Mouse (Mus musculus) C2C12 (cell line): Measurements from ENCODE around the gene Hfe. TPM values are rescaled to one million over a fixed set of nuclear protein-coding genes. Genes with fewer than 3 reads are reported as not detected.

Experiments used
- H3K27me3 ChIP-seq: one replicate; pipeline ENCODE4 v1.6.1; 2011; ENCODE audit not compliant: control insufficient read depth, insufficient read depth, insufficient read length
- H3K36me3 ChIP-seq: one replicate; pipeline ENCODE4 v1.6.1; 2011; ENCODE audit not compliant: control insufficient read depth, insufficient read depth
- H3K4me3 ChIP-seq: one replicate; pipeline ENCODE4 v1.5.1; 2011; ENCODE audit warnings: mild to moderate bottlenecking, control low read depth; ENCODE audit not compliant: poor library complexity, insufficient read depth, severe bottlenecking
- H3K79me2 ChIP-seq: one replicate; pipeline ENCODE4 v1.6.1; 2011; ENCODE audit not compliant: control insufficient read depth, insufficient read depth
- H3K79me3 ChIP-seq: one replicate; pipeline ENCODE4 v1.6.1; 2011; ENCODE audit warnings: low read depth, control low read depth
- H3ac ChIP-seq: one replicate; pipeline ENCODE3; 2011; ENCODE audit warnings: low read depth; ENCODE audit not compliant: control insufficient read depth, insufficient read length
- CEBPB ChIP-seq: IDR thresholded peaks from one replicate; pipeline ENCODE4 v1.6.1; 2011; ENCODE audit warnings: low read depth, mild to moderate bottlenecking, control low read depth, moderate library complexity
- CTCF ChIP-seq: IDR thresholded peaks from one replicate; pipeline ENCODE4 v1.5.1; 2011; ENCODE audit not compliant: control insufficient read depth, insufficient read depth, insufficient read length
- FOSL1 ChIP-seq: IDR thresholded peaks from one replicate; pipeline ENCODE4 v1.8.0; 2011; ENCODE audit warnings: mild to moderate bottlenecking, low read length; ENCODE audit not compliant: poor library complexity, insufficient read depth, severe bottlenecking
- MAX ChIP-seq: IDR thresholded peaks from one replicate; pipeline ENCODE4 v1.6.1; 2011; ENCODE audit warnings: mild to moderate bottlenecking, control low read depth
- MYOD1 ChIP-seq: IDR thresholded peaks from one replicate; pipeline ENCODE4 v1.6.1; 2011; ENCODE audit warnings: low read depth; ENCODE audit not compliant: control insufficient read depth, insufficient read length
- MYOG ChIP-seq: IDR thresholded peaks from one replicate; pipeline ENCODE4 v1.6.1; 2011; ENCODE audit not compliant: control insufficient read depth, insufficient read length; ENCODE audit errors: extremely low read depth
- USF1 ChIP-seq: IDR thresholded peaks from one replicate; pipeline ENCODE4 v1.6.1; 2011; ENCODE audit warnings: low read depth, mild to moderate bottlenecking, control low read depth, moderate library complexity
- polyA plus RNA-seq: library from polyadenylated mRNA; unstranded; fragments of >200 nt; fragmentation: generic; extraction: Trizol; gene quantifications from one replicate; pipeline ENCODE4 v1.2.1, GENCODE M21; 2012; ENCODE audit warnings: missing spikeins

Hfe gene
- polyA plus RNA-seq, 1 experiment, result 0.91 TPM

- Histone ChIP-seq H3K27me3 (no peaks in the 10 kb centered on the region), H3K79me2 (no peaks in the 10 kb centered on the region), H3ac (no peak overlapping the region), H3K4me3 (no peak overlapping the region), H3K79me3 (no peaks in the 10 kb centered on the region), H3K36me3 (no peaks in the 10 kb centered on the region)
- TF ChIP-seq CTCF (peak; percentile 25), MAX (peak; percentile 63), MYOD1 (no peak), CEBPB (no peak), USF1 (peak; percentile 44), FOSL1 (no peak), MYOG (no peak)
Measured at GRCm38 (mm10) chr13:23732156-23732804, 21.6 kb upstream of the Hfe start.

GRCm38 (mm10) chr13:23730479-23730878, 19.8 kb upstream of the Hfe start:
- no peak for TF ChIP-seq FOSL1
- no peak for TF ChIP-seq CTCF
- no peak for TF ChIP-seq MYOD1
- no peak for TF ChIP-seq MAX
- no peak for TF ChIP-seq MYOG
- TF ChIP-seq USF1, result no peak
- TF ChIP-seq CEBPB, result no peak

GRCm38 (mm10) chr13:23729706-23730105, 19.1 kb upstream of the Hfe start:
- no peak for TF ChIP-seq FOSL1
- no peak for TF ChIP-seq USF1
- no peak for TF ChIP-seq MYOD1
- TF ChIP-seq MAX, result no peak
- no peak for TF ChIP-seq MYOG
- TF ChIP-seq CTCF, result no peak
- no peak for TF ChIP-seq CEBPB
- H3K27me3 ChIP-seq, result no peaks in the 10 kb centered on the region

More at GRCm38 (mm10) chr13:23730479-23730878, 19.8 kb upstream of the Hfe start:
- Histone ChIP-seq H3K4me3 (no peak overlapping the region), H3K79me3 (no peaks in the 10 kb centered on the region), H3K27me3 (no peaks in the 10 kb centered on the region), H3K79me2 (no peaks in the 10 kb centered on the region), H3K36me3 (no peaks in the 10 kb centered on the region), H3ac (no peak overlapping the region)

GRCm38 (mm10) chr13:23729192-23729525, 18.5 kb upstream of the Hfe start:
- TF ChIP-seq MAX (no peak), MYOD1 (no peak), FOSL1 (no peak), CEBPB (no peak), MYOG (no peak), CTCF (no peak), USF1 (no peak)

More at GRCm38 (mm10) chr13:23729706-23730105, 19.1 kb upstream of the Hfe start:
- H3K79me3 ChIP-seq, result no peaks in the 10 kb centered on the region
- no peak overlapping the region for H3ac ChIP-seq
- H3K79me2 ChIP-seq, result no peaks in the 10 kb centered on the region
- no peak overlapping the region for H3K4me3 ChIP-seq
- H3K36me3 ChIP-seq, result no peaks in the 10 kb centered on the region

GRCm38 (mm10) chr13:23728472-23729191, 18.0 kb upstream of the Hfe start:
- Histone ChIP-seq H3K27me3 (no peaks in the 10 kb centered on the region), H3K79me3 (no peaks in the 10 kb centered on the region), H3K79me2 (no peaks in the 10 kb centered on the region), H3K36me3 (no peaks in the 10 kb centered on the region), H3K4me3 (no peak overlapping the region), H3ac (no peak overlapping the region)
- TF ChIP-seq USF1 (no peak), CTCF (no peak), MYOG (no peak), CEBPB (no peak), FOSL1 (no peak), MAX (no peak), MYOD1 (no peak)

More at GRCm38 (mm10) chr13:23729192-23729525, 18.5 kb upstream of the Hfe start:
- H3K79me3 ChIP-seq, result no peaks in the 10 kb centered on the region
- H3K79me2 ChIP-seq, result no peaks in the 10 kb centered on the region
- no peak overlapping the region for H3K4me3 ChIP-seq
- no peaks in the 10 kb centered on the region for H3K36me3 ChIP-seq
- no peak overlapping the region for H3ac ChIP-seq
- H3K27me3 ChIP-seq, result no peaks in the 10 kb centered on the region
